Mouse (Mus musculus): ENCODE measurements around the gene Rarres2. TPM values are rescaled to one million over a fixed set of nuclear protein-coding genes. Genes with fewer than 3 reads are reported as not detected.

Rarres2 gene
- 1.6 TPM for total RNA-seq (2023)

GRCm38 (mm10) chr6:48572572-48573061 is at the start of gene Rarres2:
Gene Rarres2, minus strand, starts transcription at chr6:48572789.

GRCm38 (mm10) chr6:48601271-48602079 is 28.9 kb upstream of the Rarres2 start, which contains the start of gene Zfp775:
Gene Zfp775, plus strand, starts transcription at chr6:48602063.

GRCm38 (mm10) chr6:48593158-48594042 is 20.8 kb upstream of the Rarres2 start, which contains the start of the genes Repin1 and Gm44965:
Gene Repin1, plus strand, starts transcription at chr6:48593883.
Gene Gm44965, plus strand, starts transcription at chr6:48593941.

GRCm38 (mm10) chr6:48589194-48589750 is 16.7 kb upstream of the Rarres2 start, which contains the start of gene Gm45021:
Gene Gm45021, plus strand, starts transcription at chr6:48589610.

GRCm38 (mm10) chr6:48554280-48555103 is 18.1 kb downstream of the Rarres2 start, which contains the start of gene Lrrc61:
Gene Lrrc61, plus strand, starts transcription at chr6:48554796.

GRCm38 (mm10) chr6:48537105-48537954 is 35.3 kb downstream of the Rarres2 start, which contains the start of gene Atp6v0e2:
Gene Atp6v0e2, plus strand, starts transcription at chr6:48537615.

Other genes starting within 250 kb of the Rarres2 start
- gene Krba1, start 177.2 kb downstream of the Rarres2 start, total RNA-seq (2023): 42.2 TPM
- gene Zfp467, start 127.0 kb downstream of the Rarres2 start, total RNA-seq (2023): 9.8 TPM
- gene Sspo, start 124.6 kb downstream of the Rarres2 start, total RNA-seq (2023): 0.56 TPM
- gene Atp6v0e2, start 35.2 kb downstream of the Rarres2 start, total RNA-seq (2023): 0.82 TPM
- gene Lrrc61, start 18.0 kb downstream of the Rarres2 start, total RNA-seq (2023): 28.3 TPM
- not detected for gene Gm45021, start 16.8 kb upstream of the Rarres2 start, total RNA-seq (2023)
- gene Repin1, start 21.1 kb upstream of the Rarres2 start, total RNA-seq (2023): 1.8 TPM
- not detected for gene Gm44965, start 21.2 kb upstream of the Rarres2 start, total RNA-seq (2023)
- 4.5 TPM for gene Zfp775, start 29.3 kb upstream of the Rarres2 start, total RNA-seq (2023)
- 0.67 TPM for gene AI854703, start 54.0 kb upstream of the Rarres2 start, total RNA-seq (2023)
- 164 TPM for gene Gimap8, start 74.4 kb upstream of the Rarres2 start, total RNA-seq (2023)
- 220 TPM for gene Gimap9, start 103.3 kb upstream of the Rarres2 start, total RNA-seq (2023)
- gene Gimap4, start 111.8 kb upstream of the Rarres2 start, total RNA-seq (2023): 451 TPM
- 2,802 TPM for gene Gimap6, start 135.4 kb upstream of the Rarres2 start, total RNA-seq (2023)
- 19.9 TPM for gene Gm28053, start 145.8 kb upstream of the Rarres2 start, total RNA-seq (2023)
- 38.9 TPM for gene Gimap7, start 145.8 kb upstream of the Rarres2 start, total RNA-seq (2023)
- gene Gimap1, start 166.3 kb upstream of the Rarres2 start, total RNA-seq (2023): 149 TPM
- gene Gimap5, start 173.4 kb upstream of the Rarres2 start, total RNA-seq (2023): 149 TPM
- 598 TPM for gene Gimap3, start 198.1 kb upstream of the Rarres2 start, total RNA-seq (2023)

Data from CD4-positive naive resting alpha-beta T cell, adult 76 days (primary cell).